Mouse (Mus musculus): ENCODE data around the gene Bbc3. TPM values are rescaled to one million over a fixed set of nuclear protein-coding genes. Genes with fewer than 3 reads are reported as not detected.

Gene Bbc3
- polyA plus RNA-seq, 1 experiment from 2014 or later: 14.2 TPM

Other genes with a start within 250 kb of the Bbc3 start
- 0.04 and 0.09 TPM in 2 replicates for gene Zfp541, start 246.6 kb upstream of the Bbc3 start, polyA plus RNA-seq (2015; fragmentation: Nextera tagmentation; extraction: Ambion mirVana)
- gene Napa, start 209.9 kb upstream of the Bbc3 start, polyA plus RNA-seq (2015; fragmentation: Nextera tagmentation; extraction: Ambion mirVana): 215 and 220 TPM in 2 replicates
- 33.9 and 36.8 TPM in 2 replicates for gene Kptn, start 188.5 kb upstream of the Bbc3 start, polyA plus RNA-seq (2015; fragmentation: Nextera tagmentation; extraction: Ambion mirVana)
- gene Slc8a2, start 178.6 kb upstream of the Bbc3 start, polyA plus RNA-seq (2015; fragmentation: Nextera tagmentation; extraction: Ambion mirVana): 0.12 and 0.17 TPM in 2 replicates
- gene Meis3, start 133.3 kb upstream of the Bbc3 start, polyA plus RNA-seq (2015; fragmentation: Nextera tagmentation; extraction: Ambion mirVana): 23.9 and 27.7 TPM in 2 replicates
- 21.3 and 21.5 TPM in 2 replicates for gene Dhx34, start 86.4 kb upstream of the Bbc3 start, polyA plus RNA-seq (2015; fragmentation: Nextera tagmentation; extraction: Ambion mirVana)
- 0.09 and 0.11 TPM in 2 replicates for gene C5ar2, start 64.2 kb upstream of the Bbc3 start, polyA plus RNA-seq (2015; fragmentation: Nextera tagmentation; extraction: Ambion mirVana)
- 2.7 and 2.8 TPM in 2 replicates for gene C5ar1, start 48.9 kb upstream of the Bbc3 start, polyA plus RNA-seq (2015; fragmentation: Nextera tagmentation; extraction: Ambion mirVana)
- gene Inafm1, start 34.8 kb upstream of the Bbc3 start, polyA plus RNA-seq (2015; fragmentation: Nextera tagmentation; extraction: Ambion mirVana): 16.4 and 19.7 TPM in 2 replicates
- 30.9 and 31.2 TPM in 2 replicates for gene Ccdc9, start 21.6 kb upstream of the Bbc3 start, polyA plus RNA-seq (2015; fragmentation: Nextera tagmentation; extraction: Ambion mirVana)
- 337 and 347 TPM in 2 replicates for gene Sae1, start 79.4 kb downstream of the Bbc3 start, polyA plus RNA-seq (2015; fragmentation: Nextera tagmentation; extraction: Ambion mirVana)
- 14.8 and 14.9 TPM in 2 replicates for gene Zc3h4, start 92.5 kb downstream of the Bbc3 start, polyA plus RNA-seq (2015; fragmentation: Nextera tagmentation; extraction: Ambion mirVana)
- gene Tmem160, start 144.4 kb downstream of the Bbc3 start, polyA plus RNA-seq (2015; fragmentation: Nextera tagmentation; extraction: Ambion mirVana): 50.7 and 54.6 TPM in 2 replicates
- 0.41 and 0.42 TPM in 2 replicates for gene Npas1, start 169.3 kb downstream of the Bbc3 start, polyA plus RNA-seq (2015; fragmentation: Nextera tagmentation; extraction: Ambion mirVana)